Mouse (Mus musculus) C2C12 (cell line): Measurements from ENCODE around the gene Med12l.

Experiments used
- CEBPB ChIP-seq: IDR thresholded peaks from one replicate; pipeline ENCODE4 v1.6.1; 2011; ENCODE audit warnings: low read depth, mild to moderate bottlenecking, control low read depth, moderate library complexity
- CTCF ChIP-seq: IDR thresholded peaks from one replicate; pipeline ENCODE4 v1.5.1; 2011; ENCODE audit not compliant: control insufficient read depth, insufficient read depth, insufficient read length
- FOSL1 ChIP-seq: IDR thresholded peaks from one replicate; pipeline ENCODE4 v1.8.0; 2011; ENCODE audit warnings: mild to moderate bottlenecking, low read length; ENCODE audit not compliant: poor library complexity, insufficient read depth, severe bottlenecking
- MAX ChIP-seq: IDR thresholded peaks from one replicate; pipeline ENCODE4 v1.6.1; 2011; ENCODE audit warnings: mild to moderate bottlenecking, control low read depth
- MYOD1 ChIP-seq: IDR thresholded peaks from one replicate; pipeline ENCODE4 v1.6.1; 2011; ENCODE audit warnings: low read depth; ENCODE audit not compliant: control insufficient read depth, insufficient read length
- MYOG ChIP-seq: IDR thresholded peaks from one replicate; pipeline ENCODE4 v1.6.1; 2011; ENCODE audit not compliant: control insufficient read depth, insufficient read length; ENCODE audit errors: extremely low read depth
- USF1 ChIP-seq: IDR thresholded peaks from one replicate; pipeline ENCODE4 v1.6.1; 2011; ENCODE audit warnings: low read depth, mild to moderate bottlenecking, control low read depth, moderate library complexity

- no peak for TF ChIP-seq MYOG
- TF ChIP-seq CTCF: no peak
- no peak for TF ChIP-seq USF1
- no peak for TF ChIP-seq FOSL1
- TF ChIP-seq MAX: no peak
- no peak for TF ChIP-seq CEBPB
- TF ChIP-seq MYOD1: no peak
These were observed 44.5 kb upstream of the Med12l start for GRCm38 (mm10) chr3:58961166-58961565.
